ENCODE assay signal across 26 mouse cellular contexts in the genomic region with DNA sequence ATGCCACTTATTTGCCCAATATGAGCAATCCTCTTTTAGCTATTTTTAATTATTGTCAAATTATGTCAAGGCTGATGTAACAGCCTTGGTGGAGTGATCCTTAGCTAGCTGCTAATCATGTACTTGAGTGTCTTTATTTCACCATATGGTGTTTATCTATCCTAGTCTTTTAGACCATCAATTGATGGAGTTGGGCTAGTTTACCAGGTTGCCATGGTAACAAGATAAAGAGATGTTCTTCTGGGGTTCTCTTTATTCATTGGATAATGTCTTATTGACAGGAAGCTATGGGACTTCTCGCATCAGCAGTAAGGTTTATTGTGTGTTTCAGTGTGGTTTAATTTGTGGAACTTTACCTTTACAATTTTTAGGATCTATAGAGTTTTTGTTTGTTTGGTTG.
A peak's percentile ranks its signal among the peaks of the same experiment; 100 is the strongest.
DNase-seq lines count a peak whose midpoint lies in the region; ATAC-seq and TF ChIP-seq lines count a peak whose summit lies in the region.
"Had no signal": no experiment of that assay in that cellular context is flagged by ENCODE, and none has a peak within 500 bp of the region (broad histone marks: within the 10 kb centered on the region; RNA-seq: fewer than 3 reads in every experiment).

No protein-coding gene starts in this region.

- no peak for ATAC-seq in forebrain, embryonic 14.5 days
- ATAC-seq in forebrain, embryonic 12.5 days (ENCODE audit: low FRiP score) = no peak
- no peak for ATAC-seq in midbrain, embryonic 14.5 days (ENCODE audit: low FRiP score, low TSS enrichment)
- no peak for ATAC-seq in midbrain, embryonic 16.5 days
- ATAC-seq in hindbrain, embryonic 14.5 days (ENCODE audit: low FRiP score) = no peak
- ATAC-seq: forebrain, embryonic 16.5 days; hindbrain, embryonic 16.5 days; Patski had no signal

- no peak overlapping the region for H3K9ac ChIP-seq in forebrain, embryonic 14.5 days (ENCODE audit: low read length)
- H3K9ac ChIP-seq in forebrain, embryonic 12.5 days = no peak overlapping the region
- H3K9ac ChIP-seq in midbrain, embryonic 14.5 days (replicated peaks; ENCODE audit: low read length) = no peak overlapping the region
- no peak overlapping the region for H3K9ac ChIP-seq in midbrain, embryonic 16.5 days (ENCODE audit: low read depth, low read length)
- no peak overlapping the region for H3K9ac ChIP-seq in hindbrain, embryonic 14.5 days
- H3K9ac ChIP-seq: embryonic facial prominence, embryonic 12.5 days; embryonic facial prominence, embryonic 15.5 days; heart, embryonic 13.5 days; hindbrain, embryonic 12.5 days had no signal

- peak; percentile 55 for DNase-seq in forebrain, embryonic 14.5 days (ENCODE audit: low spot score)
- peak; percentile 32 for DNase-seq in midbrain, embryonic 14.5 days
- DNase-seq in brain, embryonic 14.5 days (ENCODE audit: low read depth) = peak; percentile 42
- DNase-seq in hindbrain, embryonic 14.5 days (ENCODE audit: low spot score) = no peak
- DNase-seq in spleen, adult 18-20 months = no peak
- no peak for DNase-seq in heart, postnatal 36 days
- DNase-seq: adrenal gland, postnatal 10 days; adrenal gland, postnatal 36 days; cerebellum, adult 11 months; cerebellum, adult 2 months; cerebellum, adult 9-11 months; cerebellum, postnatal 25 days; gastrocnemius, postnatal 10 days; gastrocnemius, postnatal 36 days; heart, adult 2 months; heart, postnatal 14 days had no signal

- no peaks in the 10 kb centered on the region for H3K36me3 ChIP-seq in forebrain, embryonic 14.5 days (ENCODE audit: control insufficient read depth, insufficient read depth, low read length)
- no peaks in the 10 kb centered on the region for H3K36me3 ChIP-seq in forebrain, embryonic 12.5 days (replicated peaks)
- no peaks in the 10 kb centered on the region for H3K36me3 ChIP-seq in midbrain, embryonic 14.5 days (ENCODE audit: control insufficient read depth, insufficient read depth, low read length)
- no peaks in the 10 kb centered on the region for H3K36me3 ChIP-seq in midbrain, embryonic 16.5 days (ENCODE audit: control insufficient read depth, insufficient read depth, low read length)
- no peaks in the 10 kb centered on the region for H3K36me3 ChIP-seq in hindbrain, embryonic 14.5 days (replicated peaks; ENCODE audit: control insufficient read depth, insufficient read depth)
- H3K36me3 ChIP-seq: embryonic facial prominence, embryonic 12.5 days; embryonic facial prominence, embryonic 15.5 days; heart, embryonic 10.5 days; heart, embryonic 13.5 days; hindbrain, embryonic 12.5 days had no signal

- TF ChIP-seq POLR2A in brain, embryonic 14.5 days (IDR thresholded peaks at IDR 0.05; ENCODE audit: borderline replicate concordance, extremely low read depth, insufficient read depth, insufficient read length, poor library complexity, severe bottlenecking) = no peak

- no peaks in the 10 kb centered on the region for H3K9me3 ChIP-seq in forebrain, embryonic 14.5 days (replicated peaks; ENCODE audit: control insufficient read depth, low read length)
- H3K9me3 ChIP-seq in forebrain, embryonic 12.5 days = no peaks in the 10 kb centered on the region
- no peaks in the 10 kb centered on the region for H3K9me3 ChIP-seq in midbrain, embryonic 14.5 days (ENCODE audit: control insufficient read depth, low read length)
- H3K9me3 ChIP-seq in midbrain, embryonic 16.5 days (replicated peaks; ENCODE audit: control insufficient read depth, low read length, poor library complexity, severe bottlenecking) = no peaks in the 10 kb centered on the region
- H3K9me3 ChIP-seq in hindbrain, embryonic 14.5 days (ENCODE audit: control insufficient read depth, low read length) = no peaks in the 10 kb centered on the region
- H3K9me3 ChIP-seq: embryonic facial prominence, embryonic 12.5 days; embryonic facial prominence, embryonic 15.5 days; heart, embryonic 10.5 days; heart, embryonic 13.5 days; hindbrain, embryonic 12.5 days had no signal

- no peak overlapping the region for H3K4me3 ChIP-seq in forebrain, embryonic 14.5 days (ENCODE audit: low read depth, low read length)
- no peak overlapping the region for H3K4me3 ChIP-seq in forebrain, embryonic 12.5 days (replicated peaks)
- H3K4me3 ChIP-seq in midbrain, embryonic 14.5 days (replicated peaks; ENCODE audit: low read depth, low read length) = no peak overlapping the region
- H3K4me3 ChIP-seq in midbrain, embryonic 16.5 days (ENCODE audit: low read depth, low read length) = no peak overlapping the region
- H3K4me3 ChIP-seq in hindbrain, embryonic 14.5 days (replicated peaks; ENCODE audit: low read length) = no peak overlapping the region
- H3K4me3 ChIP-seq: embryonic facial prominence, embryonic 12.5 days; embryonic facial prominence, embryonic 15.5 days; heart, adult 2 months; heart, embryonic 10.5 days; heart, embryonic 13.5 days; hindbrain, embryonic 12.5 days had no signal

- no peaks in the 10 kb centered on the region for H3K27me3 ChIP-seq in forebrain, embryonic 14.5 days (replicated peaks; ENCODE audit: control insufficient read depth, insufficient read depth, low read length)
- H3K27me3 ChIP-seq in forebrain, embryonic 12.5 days = no peaks in the 10 kb centered on the region; the same call in 1 of the 2 replicates
- H3K27me3 ChIP-seq in midbrain, embryonic 14.5 days (ENCODE audit: control insufficient read depth, insufficient read depth, low read length) = no peaks in the 10 kb centered on the region
- no peaks in the 10 kb centered on the region for H3K27me3 ChIP-seq in midbrain, embryonic 16.5 days (ENCODE audit: control insufficient read depth, insufficient read depth, low read depth, low read length)
- no peaks in the 10 kb centered on the region for H3K27me3 ChIP-seq in hindbrain, embryonic 14.5 days (ENCODE audit: control insufficient read depth, insufficient read depth, low read length)
- H3K27me3 ChIP-seq: embryonic facial prominence, embryonic 12.5 days; embryonic facial prominence, embryonic 15.5 days; heart, embryonic 13.5 days; hindbrain, embryonic 12.5 days; Patski had no signal

- TF ChIP-seq CTCF in brain, embryonic 14.5 days (IDR thresholded peaks at IDR 0.05; ENCODE audit: borderline replicate concordance, extremely low read depth, insufficient read depth, insufficient read length) = no peak

- no peak overlapping the region for H3K4me2 ChIP-seq in forebrain, embryonic 14.5 days (ENCODE audit: low read length)
- no peak overlapping the region for H3K4me2 ChIP-seq in forebrain, embryonic 12.5 days
- no peak overlapping the region for H3K4me2 ChIP-seq in midbrain, embryonic 14.5 days (ENCODE audit: low read length)
- no peak overlapping the region for H3K4me2 ChIP-seq in midbrain, embryonic 16.5 days (ENCODE audit: low read length)
- H3K4me2 ChIP-seq in hindbrain, embryonic 14.5 days (replicated peaks) = no peak overlapping the region
- H3K4me2 ChIP-seq: embryonic facial prominence, embryonic 12.5 days; embryonic facial prominence, embryonic 15.5 days; heart, embryonic 13.5 days; hindbrain, embryonic 12.5 days had no signal

- 53% methylated on average over 1 of the region's 1 CpGs for WGBS in forebrain, embryonic 14.5 days
- WGBS in forebrain, embryonic 12.5 days = 67% methylated on average over 1 of the region's 1 CpGs
- WGBS in midbrain, embryonic 14.5 days = 59% methylated on average over 1 of the region's 1 CpGs
- 52% methylated on average over 1 of the region's 1 CpGs for WGBS in midbrain, embryonic 16.5 days
- WGBS in hindbrain, embryonic 14.5 days = 26% methylated on average over 1 of the region's 1 CpGs

- no peak overlapping the region for H3K27ac ChIP-seq in forebrain, embryonic 14.5 days (ENCODE audit: low read depth, low read length)
- no peak overlapping the region for H3K27ac ChIP-seq in forebrain, embryonic 12.5 days
- no peak overlapping the region for H3K27ac ChIP-seq in midbrain, embryonic 14.5 days (replicated peaks; ENCODE audit: low read depth, low read length)
- H3K27ac ChIP-seq in midbrain, embryonic 16.5 days (ENCODE audit: low read length) = no peak overlapping the region
- no peak overlapping the region for H3K27ac ChIP-seq in hindbrain, embryonic 14.5 days
- H3K27ac ChIP-seq: embryonic facial prominence, embryonic 12.5 days; embryonic facial prominence, embryonic 15.5 days; heart, embryonic 10.5 days; heart, embryonic 13.5 days; hindbrain, embryonic 12.5 days had no signal

- intact Hi-C loops in heart, postnatal 36 days (cut with DNase I) = no loop called here

- H3K4me1 ChIP-seq in forebrain, embryonic 14.5 days (ENCODE audit: control insufficient read depth, insufficient read depth, low read length) = peaks cover 3% of the 10 kb centered on the region; the same call in 1 of the 2 replicates
- H3K4me1 ChIP-seq in forebrain, embryonic 12.5 days = peaks cover 5% of the 10 kb centered on the region; the same call in 1 of the 2 replicates
- peaks cover 7% of the 10 kb centered on the region for H3K4me1 ChIP-seq in midbrain, embryonic 14.5 days (ENCODE audit: control insufficient read depth, insufficient read depth, low read length)
- peaks cover 5% of the 10 kb centered on the region for H3K4me1 ChIP-seq in midbrain, embryonic 16.5 days (ENCODE audit: control insufficient read depth, insufficient read depth, low read length)
- peaks cover 5% of the 10 kb centered on the region; the same call in 1 of the 2 replicates for H3K4me1 ChIP-seq in hindbrain, embryonic 14.5 days (replicated peaks; ENCODE audit: control insufficient read depth, insufficient read depth, low read length)

Comparison
In these comparisons a context has a peak if more than half of its experiments do, and no peak if none do; other contexts are left out.
1. DNase-seq: peak in forebrain, embryonic 14.5 days (single experiment), midbrain, embryonic 14.5 days (single experiment) and brain, embryonic 14.5 days (single experiment); none in hindbrain, embryonic 14.5 days (single experiment), spleen, adult 18-20 months (0 of 2) and heart, postnatal 36 days (0 of 2).